Mouse (Mus musculus) layer of hippocampus, adult 11-12 months (tissue): ENCODE measurements at regions not wholly inside any gene's neighbourhood (a gene's known extent, or its start where the extent isn't known, plus 50 kb on each side); places are given as distances from the start of the nearest gene placed in this dataset.

Source experiments
- DNase-seq: peaks from one replicate; pipeline ENCODE4 v3.0.0; 2022; ENCODE audit warnings: low spot score

GRCm38 (mm10) chr12:19387706-19388105 is 566.6 kb upstream of the Gm21863 start:
- peak; percentile 5 for DNase-seq
